Mouse (Mus musculus): Measurements from ENCODE around the gene Timp2. TPM values are rescaled to one million over a fixed set of nuclear protein-coding genes. Genes with fewer than 3 reads are reported as not detected.
A peak's percentile ranks its signal among the peaks of the same experiment; 100 is the strongest.

Gene Timp2
- total RNA-seq, 1 experiment from 2014 or later, result 51.2 TPM

DNA sequence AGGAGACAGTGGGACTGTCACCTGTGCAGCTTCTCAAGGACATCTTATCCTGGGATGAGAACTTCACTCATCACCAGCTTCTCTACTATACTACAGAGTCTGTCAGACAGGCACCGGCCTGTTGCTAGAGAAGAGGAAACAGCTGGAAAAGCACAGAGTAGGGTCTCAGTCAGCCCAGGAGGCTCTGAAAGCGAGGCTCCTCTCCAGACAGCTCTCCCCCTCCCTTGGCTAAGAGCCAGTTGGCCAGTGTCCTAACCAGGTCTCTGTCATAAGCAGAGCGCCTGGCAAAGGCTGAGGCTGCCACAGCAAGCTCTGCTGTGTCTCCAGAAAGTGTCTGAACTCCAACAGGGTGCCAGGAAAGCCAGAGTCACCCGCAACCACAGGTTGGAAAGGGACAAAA lies 9.8 kb downstream of the Timp2 start:
- no peak for ATAC-seq (ENCODE audit: extremely low read depth, insufficient number of reproducible peaks, low FRiP score, poor library complexity, severe bottlenecking)

DNA sequence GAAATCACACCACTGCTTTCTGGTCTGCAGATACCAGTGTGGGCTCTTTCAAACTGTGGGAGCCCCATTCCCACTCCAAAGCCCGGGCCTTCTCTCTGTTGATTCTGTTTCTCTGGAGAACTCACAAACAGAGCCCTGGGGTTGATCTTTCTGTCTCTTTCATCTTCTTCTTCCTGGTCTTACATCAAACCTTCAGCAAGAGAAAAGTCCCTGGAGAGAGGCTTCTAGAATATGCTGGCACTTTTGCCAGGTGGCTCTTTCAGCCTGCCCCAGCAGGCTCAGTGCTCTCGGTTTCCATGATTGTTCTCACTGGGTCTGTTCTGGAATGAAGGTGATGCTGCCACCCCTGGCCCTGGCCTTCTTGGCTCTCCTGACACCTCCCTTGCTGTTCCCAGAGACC lies 11.9 kb downstream of the Timp2 start:
- ATAC-seq (ENCODE audit: extremely low read depth, insufficient number of reproducible peaks, low FRiP score, poor library complexity, severe bottlenecking), result no peak

DNA sequence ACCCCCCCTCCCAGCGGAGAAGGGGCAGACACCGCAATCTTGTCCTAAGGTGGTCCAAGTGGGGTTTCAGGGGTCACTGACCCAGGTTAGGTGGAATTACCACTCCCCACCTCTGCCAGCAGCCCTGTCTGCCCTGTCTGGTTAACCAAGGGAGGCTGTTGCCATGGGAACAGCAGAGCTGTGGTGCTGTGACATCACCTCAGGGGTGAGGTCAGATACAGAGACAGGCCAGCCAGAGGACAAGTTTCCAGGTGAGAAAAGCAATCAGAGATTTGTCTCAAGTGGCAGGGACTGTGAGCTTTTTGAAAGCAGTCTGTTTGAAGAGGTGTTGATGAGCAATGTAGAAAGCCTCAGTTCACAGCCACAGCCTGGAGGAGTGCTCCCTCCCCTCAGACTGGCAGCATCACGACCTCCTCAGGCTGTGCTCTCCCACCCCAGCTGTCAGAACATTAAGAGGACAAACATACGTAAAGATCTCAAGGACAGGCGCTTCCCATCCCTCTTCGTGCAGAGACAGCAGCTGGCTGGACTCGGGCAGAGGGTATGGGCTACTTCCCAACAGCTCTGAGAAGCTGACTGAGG lies 13.0 kb downstream of the Timp2 start, which contains the start of gene Cep295nl:
Gene Cep295nl (minus strand): TSS at position 101 of the 582 bp plus-strand sequence.
- 0 out of 2 replicates have a peak, but pooled peaks have one; percentile 6 for ATAC-seq (ENCODE audit: extremely low read depth, insufficient number of reproducible peaks, low FRiP score, poor library complexity, severe bottlenecking)

DNA sequence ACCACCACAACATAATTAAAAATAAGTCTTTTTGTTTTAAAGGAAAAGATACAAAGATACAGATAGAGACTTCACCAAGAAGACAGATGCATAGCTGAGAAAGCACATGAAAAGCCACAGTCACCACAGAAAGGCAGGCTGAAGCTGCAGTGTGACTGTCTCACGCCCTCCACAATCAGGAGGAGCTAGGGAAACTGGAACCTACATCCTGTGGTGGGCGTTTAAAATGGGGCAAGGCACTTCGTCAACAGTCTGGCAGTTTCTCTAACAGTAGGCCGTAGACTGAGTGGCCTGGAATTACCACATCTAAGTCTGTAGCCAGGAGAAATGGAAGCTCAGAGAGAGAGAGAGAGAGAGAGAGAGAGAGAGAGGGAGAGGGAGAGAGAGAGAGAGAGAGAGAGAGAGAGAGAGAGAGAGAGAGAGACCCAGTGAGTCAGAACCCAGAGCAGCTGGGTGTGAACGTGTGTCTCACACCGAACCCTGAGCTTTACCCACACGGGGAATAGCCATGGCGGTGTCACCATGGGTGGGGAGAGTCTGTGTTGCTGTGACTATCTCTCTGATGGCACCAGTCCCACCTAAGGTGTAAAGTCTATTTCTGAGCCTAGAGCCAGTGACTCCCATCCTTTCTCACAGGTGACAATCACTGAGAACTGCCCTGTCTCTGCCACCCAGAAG lies 17.9 kb downstream of the Timp2 start:
- no peak; the same call in 1 of the 2 replicates for ATAC-seq (ENCODE audit: extremely low read depth, insufficient number of reproducible peaks, low FRiP score, poor library complexity, severe bottlenecking)

DNA sequence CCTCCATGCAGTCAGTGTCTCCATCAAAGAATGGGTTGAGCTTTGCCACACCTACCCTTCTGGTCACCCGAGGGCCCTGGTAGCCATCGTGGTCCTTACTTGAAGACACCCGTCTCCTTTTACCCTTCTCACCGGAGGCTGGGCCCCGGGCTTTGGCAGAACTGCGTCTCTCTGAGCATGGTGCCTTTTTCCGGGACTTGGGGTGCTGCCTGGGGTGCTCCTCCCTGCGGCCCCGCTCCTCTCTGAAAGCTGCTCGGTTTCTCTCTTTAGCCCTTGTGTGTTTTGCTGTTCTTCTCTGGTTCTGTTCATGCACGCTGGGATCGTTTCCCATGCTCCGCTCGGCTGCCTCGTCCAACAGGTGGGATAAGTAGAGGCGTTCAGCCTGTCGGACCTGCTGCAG lies 22.1 kb downstream of the Timp2 start:
- ATAC-seq (ENCODE audit: extremely low read depth, insufficient number of reproducible peaks, low FRiP score, poor library complexity, severe bottlenecking), result no peak

DNA sequence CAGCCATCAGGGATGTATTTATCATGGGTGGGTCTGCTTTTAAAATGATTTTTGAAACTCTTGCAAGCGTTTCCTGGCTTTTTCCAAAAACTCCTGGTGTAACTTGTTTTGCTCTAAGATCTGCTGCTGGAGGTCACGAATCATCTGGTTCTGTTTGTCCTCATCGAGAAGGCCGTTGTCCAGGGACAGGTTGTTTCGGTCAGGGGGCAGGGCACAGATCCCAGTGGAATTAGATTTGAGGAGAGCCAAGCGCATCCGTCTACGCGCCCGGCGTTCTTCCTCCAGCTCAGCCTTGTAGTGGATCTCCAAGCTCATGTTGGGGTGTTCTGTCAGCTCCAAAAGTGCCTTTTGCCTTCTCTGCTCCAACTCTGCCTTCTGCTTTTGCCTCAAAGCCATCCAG lies 23.2 kb downstream of the Timp2 start:
- no peak for ATAC-seq (ENCODE audit: extremely low read depth, insufficient number of reproducible peaks, low FRiP score, poor library complexity, severe bottlenecking)

DNA sequence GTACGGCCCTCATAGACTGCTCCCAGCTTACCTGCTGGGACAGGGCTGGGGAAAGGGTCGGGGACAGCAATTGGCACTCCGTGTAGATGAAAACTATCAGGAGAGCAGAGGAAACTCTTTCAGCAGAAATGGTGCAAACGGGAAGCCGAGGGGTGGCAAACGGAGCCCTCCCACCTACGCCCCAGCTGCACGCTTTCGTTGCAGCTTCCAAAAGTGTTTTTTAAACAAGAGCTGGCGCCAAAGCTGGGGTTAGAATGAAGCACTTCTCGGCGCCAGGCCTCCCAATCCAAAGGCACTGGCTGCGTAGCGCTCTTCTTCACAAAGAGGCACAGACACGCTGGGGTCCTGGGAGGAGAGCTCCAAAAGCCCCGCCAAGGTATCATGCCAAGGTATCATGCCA lies 24.8 kb downstream of the Timp2 start:
- ATAC-seq (ENCODE audit: extremely low read depth, insufficient number of reproducible peaks, low FRiP score, poor library complexity, severe bottlenecking), result no peak

DNA sequence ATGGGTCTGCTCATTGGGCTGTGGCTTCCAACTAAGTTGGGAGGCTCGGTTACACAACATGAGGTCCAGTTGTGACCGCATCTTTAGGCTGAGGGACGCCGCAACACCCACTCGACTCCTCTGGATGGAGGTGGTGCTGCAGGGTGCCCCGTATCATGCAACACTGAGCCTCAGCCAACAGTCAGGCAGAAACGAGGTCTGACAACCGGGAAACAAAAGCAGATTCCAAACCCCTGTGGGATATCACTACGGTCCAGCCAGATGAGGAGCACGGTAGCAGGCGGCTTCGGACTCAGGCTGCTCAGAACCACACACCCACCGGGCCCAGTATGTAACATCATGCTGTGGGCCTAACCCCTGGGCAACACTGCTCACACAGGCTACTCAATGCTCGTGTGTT lies 25.2 kb downstream of the Timp2 start:
- no peak for ATAC-seq (ENCODE audit: extremely low read depth, insufficient number of reproducible peaks, low FRiP score, poor library complexity, severe bottlenecking)

DNA sequence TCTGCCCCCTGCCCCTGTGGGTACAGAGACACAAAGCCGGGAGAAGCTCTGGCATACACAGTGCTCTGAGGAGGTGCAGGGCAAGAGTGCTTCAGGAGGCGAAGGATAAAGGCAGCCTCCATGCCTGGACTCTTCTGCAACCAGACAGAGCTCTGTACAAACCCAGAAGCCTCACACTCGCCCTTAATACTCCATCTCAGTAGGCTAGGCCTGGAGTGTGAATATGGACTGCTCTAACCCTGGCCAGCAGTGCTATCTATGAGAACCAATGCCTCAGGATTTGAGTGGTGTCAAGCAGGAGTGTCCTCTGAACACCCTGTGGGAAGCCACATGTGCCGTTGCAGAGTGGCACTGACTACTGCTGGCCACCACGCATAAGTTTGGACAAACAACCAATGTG lies 26.6 kb downstream of the Timp2 start:
- ATAC-seq (ENCODE audit: extremely low read depth, insufficient number of reproducible peaks, low FRiP score, poor library complexity, severe bottlenecking), result no peak

DNA sequence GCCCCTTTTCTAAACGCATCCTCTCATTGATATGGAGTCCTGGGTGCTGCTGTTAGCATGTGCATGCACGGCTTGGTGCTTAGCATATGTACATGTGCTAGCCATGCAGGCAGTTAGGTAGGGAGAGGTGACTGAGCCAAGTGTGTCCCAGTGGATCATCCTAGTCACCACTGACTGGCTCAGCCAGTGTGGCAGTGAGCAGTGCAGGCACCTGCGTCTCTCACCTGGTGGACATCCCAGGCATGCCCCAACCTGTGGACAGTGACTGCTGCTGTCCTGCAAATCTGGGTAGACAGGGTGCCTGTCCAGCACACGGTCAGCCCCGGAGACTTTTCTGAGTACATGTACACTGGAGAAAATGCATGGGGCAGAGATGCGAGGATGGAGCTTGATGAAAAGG lies 27.0 kb downstream of the Timp2 start:
- ATAC-seq (ENCODE audit: extremely low read depth, insufficient number of reproducible peaks, low FRiP score, poor library complexity, severe bottlenecking), result no peak

DNA sequence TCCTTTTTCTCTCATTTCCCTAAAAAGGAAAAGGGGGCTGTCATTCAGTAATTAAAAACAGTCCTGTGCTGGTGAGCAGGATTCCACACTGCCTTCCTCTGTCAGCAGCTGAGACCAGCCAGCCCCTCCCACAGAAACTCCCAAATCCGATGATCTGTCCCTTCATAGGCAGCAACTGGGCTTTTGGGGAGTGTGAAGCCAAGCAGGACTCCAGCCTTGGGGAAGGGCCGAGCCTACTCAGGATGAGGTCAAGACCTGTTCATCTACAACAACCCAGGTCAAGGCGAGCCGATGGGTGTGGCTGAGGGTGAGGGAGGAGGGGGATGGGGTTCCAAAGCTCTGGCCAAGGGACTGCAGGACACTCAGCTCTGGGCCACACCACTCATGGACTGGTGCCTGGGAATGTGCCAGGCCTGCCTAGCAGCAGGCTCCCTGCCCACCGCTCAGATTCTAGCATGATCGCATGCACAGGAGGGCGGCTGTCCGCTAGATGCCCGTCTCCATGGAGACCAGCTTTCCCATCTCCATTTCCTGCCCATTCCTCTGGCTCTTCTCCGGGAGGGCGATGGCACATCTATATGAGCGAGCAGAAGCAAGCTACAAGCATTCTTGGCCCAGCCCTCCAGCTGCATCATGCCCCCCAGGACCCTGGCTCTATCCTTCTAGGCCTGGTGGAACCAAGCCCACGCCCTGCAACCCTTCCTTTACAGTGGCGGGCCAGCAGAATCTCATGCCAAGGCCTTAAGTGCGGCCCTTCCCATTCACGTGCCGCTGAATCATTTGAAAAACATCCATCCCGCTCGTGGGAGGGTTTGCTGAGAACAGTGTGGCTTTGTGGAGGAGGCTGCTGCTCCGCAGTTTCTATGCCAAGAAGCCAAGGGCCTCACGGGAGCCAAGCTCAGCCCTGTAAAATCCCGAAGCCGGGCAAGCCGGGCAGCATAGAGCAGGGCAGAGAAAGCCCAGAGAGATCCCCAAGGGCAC lies 28.3 kb downstream of the Timp2 start:
- ATAC-seq (ENCODE audit: extremely low read depth, insufficient number of reproducible peaks, low FRiP score, poor library complexity, severe bottlenecking), result no peak

DNA sequence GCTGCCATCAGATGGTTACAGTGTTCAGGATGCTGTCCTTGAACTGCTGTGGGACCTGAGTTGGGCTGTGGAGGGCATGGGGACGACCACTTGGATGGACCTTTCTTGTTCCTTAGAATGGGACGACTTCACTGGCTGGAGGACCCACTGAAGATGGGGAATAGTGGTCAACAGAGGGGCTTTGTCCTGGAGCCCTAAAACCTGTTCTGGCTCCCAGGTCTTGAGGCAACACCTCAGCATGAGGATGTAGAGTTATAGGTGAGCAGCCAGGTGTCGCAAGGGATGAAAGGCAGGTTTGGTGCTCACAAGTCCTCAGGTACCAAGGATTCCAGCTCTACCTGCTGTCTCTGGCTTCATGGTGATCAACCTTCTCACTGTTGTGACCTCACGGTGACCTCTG lies 29.0 kb downstream of the Timp2 start:
- no peak for ATAC-seq (ENCODE audit: extremely low read depth, insufficient number of reproducible peaks, low FRiP score, poor library complexity, severe bottlenecking)

DNA sequence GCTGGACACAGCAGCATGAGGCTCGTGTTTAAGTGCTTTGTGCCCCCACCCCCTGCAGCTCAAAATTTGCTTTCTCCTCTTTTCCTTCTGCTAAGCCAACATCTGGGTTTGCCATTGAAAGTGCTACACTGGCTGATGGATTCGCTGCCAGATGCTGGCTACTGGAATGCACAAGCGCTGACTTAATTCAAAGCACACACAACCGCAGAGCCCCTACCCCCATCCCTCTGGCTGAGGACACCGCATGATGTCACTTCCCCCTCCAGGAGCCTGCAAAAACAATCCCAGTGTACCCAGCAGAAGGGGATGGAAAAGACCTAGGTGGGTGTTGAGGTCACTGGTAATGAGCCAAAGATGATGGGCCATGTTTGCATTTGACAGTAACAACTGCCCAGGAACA lies 31.0 kb downstream of the Timp2 start:
- ATAC-seq (ENCODE audit: extremely low read depth, insufficient number of reproducible peaks, low FRiP score, poor library complexity, severe bottlenecking), result no peak

DNA sequence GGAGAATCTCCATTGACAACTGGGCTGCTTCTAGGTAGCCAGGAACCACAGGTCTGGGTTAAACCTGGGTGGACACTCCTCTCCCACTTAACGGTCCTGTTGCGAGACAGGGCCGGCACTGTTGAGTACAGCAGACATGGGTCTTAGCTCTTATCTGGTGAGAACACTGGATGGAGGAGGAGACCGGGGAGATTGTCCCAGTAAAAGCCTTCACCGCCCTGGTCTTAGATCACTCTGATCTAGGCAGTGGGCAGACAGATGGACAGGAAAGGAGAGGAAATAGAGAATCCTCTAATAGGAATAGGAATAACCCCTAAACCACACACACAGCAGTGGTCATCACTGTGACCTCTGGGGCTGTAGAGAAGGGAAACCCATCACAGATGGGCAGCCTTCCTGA lies 31.6 kb downstream of the Timp2 start:
- no peak for ATAC-seq (ENCODE audit: extremely low read depth, insufficient number of reproducible peaks, low FRiP score, poor library complexity, severe bottlenecking)

DNA sequence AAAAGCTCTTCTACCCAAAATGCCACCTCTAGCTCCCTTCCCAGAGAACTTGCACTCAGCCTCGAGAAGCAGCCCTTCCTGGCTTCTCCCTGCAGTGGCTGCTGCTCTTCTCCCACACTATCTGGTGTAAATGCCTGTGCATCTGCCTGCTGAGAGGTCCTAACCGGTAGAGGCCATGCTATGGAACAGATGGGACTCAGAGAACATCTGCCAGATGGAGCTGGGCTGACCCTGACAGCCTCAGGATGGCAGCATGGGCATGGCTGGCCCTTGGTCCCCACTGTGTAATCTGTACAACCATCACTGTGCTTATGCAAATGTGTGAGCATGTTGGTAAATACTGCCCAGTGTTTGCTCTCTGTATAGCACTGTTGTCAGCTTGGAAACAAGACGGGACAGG lies 32.9 kb downstream of the Timp2 start:
- no peak for ATAC-seq (ENCODE audit: extremely low read depth, insufficient number of reproducible peaks, low FRiP score, poor library complexity, severe bottlenecking)

DNA sequence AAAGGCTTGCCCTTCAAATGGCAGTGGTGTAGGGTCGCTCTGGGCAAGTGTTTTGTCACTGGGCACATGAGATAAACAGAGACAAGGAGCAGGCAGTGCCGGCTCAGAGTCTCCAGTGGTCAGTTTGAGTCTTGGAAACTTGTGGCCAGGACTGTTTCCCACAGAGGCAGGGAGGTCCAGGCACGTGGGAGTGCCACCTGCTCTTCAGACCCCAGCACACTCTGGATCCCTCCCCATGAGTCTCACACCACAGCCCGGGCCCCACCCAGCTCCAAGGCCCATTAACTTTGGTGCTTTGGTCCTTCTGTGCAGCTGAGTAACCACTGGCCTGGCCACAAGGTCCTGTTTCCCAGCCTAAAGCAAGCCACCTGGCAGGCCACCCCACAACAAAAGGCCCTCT lies 33.6 kb downstream of the Timp2 start:
- ATAC-seq (ENCODE audit: extremely low read depth, insufficient number of reproducible peaks, low FRiP score, poor library complexity, severe bottlenecking), result no peak

DNA sequence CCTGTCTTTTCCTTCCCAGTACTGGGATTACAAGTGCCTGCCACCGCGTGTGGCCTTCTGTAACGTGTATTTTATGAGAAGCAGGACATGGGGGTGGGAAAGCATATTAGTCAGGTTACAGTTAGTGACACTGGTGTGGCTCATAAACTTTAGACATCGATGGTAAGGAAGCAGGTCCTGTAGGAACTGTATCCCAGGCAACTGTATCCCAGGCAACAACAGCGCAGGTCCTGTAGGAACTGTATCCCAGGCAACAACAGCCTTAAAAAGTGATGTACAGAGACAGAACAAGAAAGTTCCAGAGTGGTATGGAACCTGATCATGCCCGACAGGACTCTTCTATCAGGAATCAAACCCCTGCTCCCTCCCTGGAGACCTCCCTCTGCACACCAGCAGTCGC lies 34.0 kb downstream of the Timp2 start:
- ATAC-seq (ENCODE audit: extremely low read depth, insufficient number of reproducible peaks, low FRiP score, poor library complexity, severe bottlenecking), result no peak

DNA sequence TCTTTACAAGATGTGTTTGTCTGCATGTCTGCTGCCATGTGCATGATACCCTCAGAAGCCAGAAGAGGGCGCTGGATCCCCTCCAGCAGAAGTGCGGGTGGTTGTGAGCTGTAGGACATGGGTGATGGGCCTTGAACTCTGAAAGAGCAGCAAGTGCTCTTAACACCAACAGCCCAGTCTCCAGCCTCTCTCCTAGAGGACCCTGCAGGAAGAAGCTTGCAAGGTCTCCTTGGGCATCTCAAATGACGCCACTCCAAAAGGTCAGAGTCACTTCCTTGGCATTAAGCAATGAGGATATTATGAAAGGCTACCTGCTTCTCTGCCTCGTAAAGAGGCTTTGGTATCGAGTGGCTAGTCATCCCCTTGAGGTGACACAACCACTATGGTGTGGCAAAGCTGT lies 36.9 kb downstream of the Timp2 start:
- peak; percentile 75 for ATAC-seq (ENCODE audit: extremely low read depth, insufficient number of reproducible peaks, low FRiP score, poor library complexity, severe bottlenecking)

DNA sequence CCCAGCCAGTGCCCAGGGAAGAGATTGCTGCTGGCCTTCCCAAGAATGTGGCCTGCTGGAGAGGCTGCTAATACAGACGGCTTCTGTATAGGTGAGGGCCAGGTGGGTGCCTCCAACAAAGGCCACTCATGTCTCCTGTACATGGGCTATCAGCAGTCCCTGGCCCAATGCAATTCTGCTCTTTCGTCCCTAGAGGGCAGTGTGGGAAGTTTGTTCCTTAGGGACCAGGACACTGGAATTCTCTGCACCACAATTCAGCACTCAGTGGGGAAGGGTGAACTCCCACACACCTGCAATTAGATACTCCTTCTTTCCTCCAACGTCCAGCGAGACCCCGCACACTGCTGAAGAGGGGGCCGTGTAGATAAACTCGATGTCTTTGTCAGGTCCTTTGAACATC lies 38.4 kb downstream of the Timp2 start:
- peak; percentile 25; the same call in 1 of the 2 replicates for ATAC-seq (ENCODE audit: extremely low read depth, insufficient number of reproducible peaks, low FRiP score, poor library complexity, severe bottlenecking)
